Mouse (Mus musculus): Measurements from ENCODE around the gene Tcaf2. TPM values are rescaled to one million over a fixed set of nuclear protein-coding genes. Genes with fewer than 3 reads are reported as not detected.

Tcaf2 gene
- polyA plus RNA-seq, 1 experiment from 2014 or later = 0.55 TPM

DNA sequence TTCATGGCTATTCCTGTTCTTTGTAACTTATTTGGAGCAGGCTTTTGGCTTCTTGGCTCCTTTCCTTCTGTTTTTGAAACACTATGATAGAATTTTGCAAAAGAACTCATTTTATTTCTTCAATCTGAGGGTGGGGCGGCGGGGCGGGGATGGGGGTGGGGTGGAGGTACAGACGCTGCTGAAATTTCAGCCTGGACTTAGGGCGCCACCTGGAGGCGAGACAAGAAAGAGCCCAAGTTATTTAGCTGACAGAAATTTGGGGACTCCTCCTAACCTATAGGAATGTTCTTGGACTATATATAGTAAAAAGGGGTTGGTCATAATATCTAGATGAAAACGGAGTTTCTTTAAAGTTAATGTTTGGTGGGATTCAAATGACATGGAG is 61.6 kb downstream of the Tcaf2 start:
- DNase-seq (ENCODE audit: low spot score) (peak; percentile 50), ATAC-seq (no peak)
- WGBS = 0% methylated on average over 7 of the region's 7 CpGs
- H3K4me1 ChIP-seq (ENCODE audit: control insufficient read depth, insufficient read depth, low read length) = no peaks in the 10 kb centered on the region
- H3K4me3 ChIP-seq (ENCODE audit: low read depth, low read length) = no peak overlapping the region
- H3K9me3 ChIP-seq (replicated peaks; ENCODE audit: control insufficient read depth, low read length) = no peaks in the 10 kb centered on the region
- H3K27ac ChIP-seq (ENCODE audit: low read depth, low read length) = no peak overlapping the region
- H3K36me3 ChIP-seq (ENCODE audit: control insufficient read depth, insufficient read depth, low read length) = no peaks in the 10 kb centered on the region
- H3K4me2 ChIP-seq (ENCODE audit: low read length) = no peak overlapping the region
- no peaks in the 10 kb centered on the region for H3K27me3 ChIP-seq (replicated peaks; ENCODE audit: control insufficient read depth, insufficient read depth, low read length)
- H3K9ac ChIP-seq (ENCODE audit: low read length) = no peak overlapping the region

GRCm38 (mm10) chr6:42582741-42583487 is 62.1 kb downstream of the Tcaf2 start:
- DNase-seq (ENCODE audit: low spot score) (no peak), ATAC-seq (no peak)
- WGBS = 69% methylated on average over 9 of the region's 9 CpGs
- Histone ChIP-seq H3K27me3 (replicated peaks; ENCODE audit: control insufficient read depth, insufficient read depth, low read length) (no peaks in the 10 kb centered on the region), H3K4me1 (ENCODE audit: control insufficient read depth, insufficient read depth, low read length) (no peaks in the 10 kb centered on the region), H3K27ac (ENCODE audit: low read depth, low read length) (no peak overlapping the region), H3K4me2 (ENCODE audit: low read length) (no peak overlapping the region), H3K36me3 (ENCODE audit: control insufficient read depth, insufficient read depth, low read length) (no peaks in the 10 kb centered on the region), H3K9me3 (replicated peaks; ENCODE audit: control insufficient read depth, low read length) (no peaks in the 10 kb centered on the region), H3K9ac (ENCODE audit: low read length) (no peak overlapping the region), H3K4me3 (ENCODE audit: low read depth, low read length) (no peak overlapping the region)

DNA sequence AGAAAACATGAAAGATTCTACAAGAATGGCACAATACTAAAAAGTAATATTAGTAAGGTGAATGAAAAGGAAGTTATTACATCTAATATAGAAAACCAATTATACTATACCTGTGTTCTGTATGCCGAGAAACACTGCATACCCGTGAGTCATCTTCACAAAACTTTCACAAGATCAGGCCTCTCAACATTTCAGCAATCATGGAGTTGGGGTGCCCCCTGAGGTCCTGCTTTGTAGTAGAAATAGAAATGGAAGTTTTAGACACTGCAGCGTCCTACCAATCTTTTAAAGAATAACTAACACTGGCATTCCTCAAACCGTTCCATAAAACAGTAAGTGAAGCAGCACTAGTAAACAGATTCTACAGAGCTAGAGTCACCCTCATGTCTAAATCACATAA is 66.4 kb downstream of the Tcaf2 start:
- H3K27ac ChIP-seq (ENCODE audit: low read depth, low read length) = no peak overlapping the region
- H3K36me3 ChIP-seq (ENCODE audit: control insufficient read depth, insufficient read depth, low read length) = no peaks in the 10 kb centered on the region
- H3K4me1 ChIP-seq (ENCODE audit: control insufficient read depth, insufficient read depth, low read length) = no peaks in the 10 kb centered on the region
- H3K4me2 ChIP-seq (ENCODE audit: low read length) = no peak overlapping the region
- H3K9me3 ChIP-seq (replicated peaks; ENCODE audit: control insufficient read depth, low read length) = no peaks in the 10 kb centered on the region
- no peaks in the 10 kb centered on the region for H3K27me3 ChIP-seq (replicated peaks; ENCODE audit: control insufficient read depth, insufficient read depth, low read length)
- no peak for ATAC-seq
- H3K9ac ChIP-seq (ENCODE audit: low read length) = no peak overlapping the region
- 82% methylated on average over 4 of the region's 4 CpGs for WGBS
- no peak for DNase-seq (ENCODE audit: low spot score)
- H3K4me3 ChIP-seq (ENCODE audit: low read depth, low read length) = no peak overlapping the region

- Histone ChIP-seq H3K4me2 (ENCODE audit: low read length) (no peak overlapping the region), H3K27ac (ENCODE audit: low read depth, low read length) (no peak overlapping the region), H3K4me1 (ENCODE audit: control insufficient read depth, insufficient read depth, low read length) (no peaks in the 10 kb centered on the region), H3K27me3 (replicated peaks; ENCODE audit: control insufficient read depth, insufficient read depth, low read length) (no peaks in the 10 kb centered on the region), H3K9me3 (replicated peaks; ENCODE audit: control insufficient read depth, low read length) (no peaks in the 10 kb centered on the region), H3K9ac (ENCODE audit: low read length) (no peak overlapping the region), H3K36me3 (ENCODE audit: control insufficient read depth, insufficient read depth, low read length) (no peaks in the 10 kb centered on the region), H3K4me3 (ENCODE audit: low read depth, low read length) (no peak overlapping the region)
- ATAC-seq (no peak), DNase-seq (ENCODE audit: low spot score) (no peak)
- WGBS = 91% methylated on average over 2 of the region's 2 CpGs
These were observed 67.6 kb downstream of the Tcaf2 start for GRCm38 (mm10) chr6:42577433-42577832.

Other genes with a start within 250 kb of the Tcaf2 start
- gene Tas2r143, start 245.0 kb downstream of the Tcaf2 start, polyA plus RNA-seq (2014; fragmentation: Nextera tagmentation; extraction: Ambion mirVana) = not detected in 2 replicates
- not detected in 2 replicates for gene Tas2r135, start 239.8 kb downstream of the Tcaf2 start, polyA plus RNA-seq (2014; fragmentation: Nextera tagmentation; extraction: Ambion mirVana)
- not detected in 2 replicates for gene Tas2r126, start 210.7 kb downstream of the Tcaf2 start, polyA plus RNA-seq (2014; fragmentation: Nextera tagmentation; extraction: Ambion mirVana)
- not detected in 2 replicates for gene Olfr458, start 180.1 kb downstream of the Tcaf2 start, polyA plus RNA-seq (2014; fragmentation: Nextera tagmentation; extraction: Ambion mirVana)
- not detected in 2 replicates for gene Olfr457, start 168.9 kb downstream of the Tcaf2 start, polyA plus RNA-seq (2014; fragmentation: Nextera tagmentation; extraction: Ambion mirVana)
- gene Olfr456, start 158.0 kb downstream of the Tcaf2 start, polyA plus RNA-seq (2014; fragmentation: Nextera tagmentation; extraction: Ambion mirVana) = not detected in 2 replicates
- not detected in 2 replicates for gene Olfr455, start 97.7 kb downstream of the Tcaf2 start, polyA plus RNA-seq (2014; fragmentation: Nextera tagmentation; extraction: Ambion mirVana)
- not detected in 2 replicates for gene Tcaf3, start 47.6 kb downstream of the Tcaf2 start, polyA plus RNA-seq (2014; fragmentation: Nextera tagmentation; extraction: Ambion mirVana)
- gene Tcaf1, start 64.8 kb upstream of the Tcaf2 start, polyA plus RNA-seq (2014; fragmentation: Nextera tagmentation; extraction: Ambion mirVana) = 176 and 209 TPM in 2 replicates
- gene Olfr453, start 94.1 kb upstream of the Tcaf2 start, polyA plus RNA-seq (2014; fragmentation: Nextera tagmentation; extraction: Ambion mirVana) = not detected in 2 replicates
- not detected in 2 replicates for gene Olfr38, start 111.2 kb upstream of the Tcaf2 start, polyA plus RNA-seq (2014; fragmentation: Nextera tagmentation; extraction: Ambion mirVana)
- gene Olfr452, start 139.8 kb upstream of the Tcaf2 start, polyA plus RNA-seq (2014; fragmentation: Nextera tagmentation; extraction: Ambion mirVana) = not detected in 2 replicates
- gene Olfr450, start 166.7 kb upstream of the Tcaf2 start, polyA plus RNA-seq (2014; fragmentation: Nextera tagmentation; extraction: Ambion mirVana) = not detected in 2 replicates
- not detected in 2 replicates for gene Olfr449, start 189.1 kb upstream of the Tcaf2 start, polyA plus RNA-seq (2014; fragmentation: Nextera tagmentation; extraction: Ambion mirVana)
- gene Olfr448, start 245.2 kb upstream of the Tcaf2 start, polyA plus RNA-seq (2014; fragmentation: Nextera tagmentation; extraction: Ambion mirVana) = not detected in 2 replicates